Mouse (Mus musculus) MEL (cell line): ENCODE data around the gene P4ha2.

Source experiments
- CHD1 ChIP-seq: IDR thresholded peaks from 2 replicates; pipeline ENCODE4 v1.6.1; 2012; ENCODE audit warnings: low read depth, mild to moderate bottlenecking, inconsistent platforms, low read length, improper control_type of control experiment
- CHD2 ChIP-seq: IDR thresholded peaks from 2 replicates; pipeline ENCODE4 v1.6.1; 2011; ENCODE audit warnings: low read length, improper control_type of control experiment
- E2F4 ChIP-seq: IDR thresholded peaks from 2 replicates; pipeline ENCODE4 v1.6.1; 2011; ENCODE audit warnings: low read depth, low read length, improper control_type of control experiment, borderline replicate concordance
- EP300 ChIP-seq, 2 experiments: IDR thresholded peaks; 2 replicates each; pipeline ENCODE4 v1.6.1; 2011; ENCODE audit warnings: improper control_type of control experiment in 2 of 2, low read length in 2 of 2, low read depth in 1 of 2, mild to moderate bottlenecking in 1 of 2
- GATA1 ChIP-seq: IDR thresholded peaks from 2 replicates; pipeline ENCODE4 v1.6.1; 2011; ENCODE audit warnings: low read depth, low read length, improper control_type of control experiment
- POLR2A ChIP-seq, 2 experiments: IDR thresholded peaks; 2 replicates each; pipeline ENCODE4 v1.6.1; 2011 to 2012; ENCODE audit warnings: low read length in 2 of 2, mild to moderate bottlenecking in 2 of 2, control low read depth in 1 of 2, improper control_type of control experiment in 1 of 2, low read depth in 1 of 2, moderate library complexity in 1 of 2; ENCODE audit not compliant: control insufficient read depth in 1 of 2, insufficient read depth in 1 of 2, poor library complexity in 1 of 2
- POLR2AphosphoS2 ChIP-seq: IDR thresholded peaks from 2 replicates; pipeline ENCODE4 v1.6.1; 2011; ENCODE audit warnings: low read length, improper control_type of control experiment
- POLR2AphosphoS5 ChIP-seq: IDR thresholded peaks from 2 replicates; pipeline ENCODE4 v1.6.1; 2012; ENCODE audit warnings: low read depth, borderline replicate concordance, mild to moderate bottlenecking, inconsistent platforms, low read length, moderate library complexity, mixed read lengths
- TAL1 ChIP-seq: IDR thresholded peaks from 2 replicates; pipeline ENCODE4 v1.6.1; 2012; ENCODE audit warnings: mild to moderate bottlenecking, inconsistent platforms, low read length, moderate library complexity, mixed read lengths
- USF1 ChIP-seq: IDR thresholded peaks from 2 replicates; pipeline ENCODE4 v1.6.1; 2014; ENCODE audit warnings: low read depth, mild to moderate bottlenecking, inconsistent platforms, low read length, improper control_type of control experiment, moderate library complexity

GRCm38 (mm10) chr11:54054257-54054656 is 45.6 kb upstream of the P4ha2 start:
- TF ChIP-seq POLR2AphosphoS2 (no peak), POLR2AphosphoS5 (no peak), CHD1 (no peak), EP300 (IDR thresholded peaks at IDR 0.05; ENCODE audit: low read depth in 1 of 2, low read length in 2 of 2) (no peak), POLR2A (IDR thresholded peaks at IDR 0.05; ENCODE audit: control insufficient read depth in 1 of 2, insufficient read depth in 1 of 2, low read depth in 1 of 2, low read length in 2 of 2, poor library complexity in 1 of 2) (no peak), TAL1 (no peak), GATA1 (no peak), CHD2 (no peak), E2F4 (no peak), USF1 (no peak)
